In genomic region chr8:117089802-117090201, GRCm38 (mm10) we compare ENCODE assay signal across 23 mouse cellular contexts. TPM values are rescaled to one million over a fixed set of nuclear protein-coding genes. Genes with fewer than 3 reads are reported as not detected.
DNase-seq lines count a peak whose midpoint lies in the region; ATAC-seq and TF ChIP-seq lines count a peak whose summit lies in the region.
"Had no signal": no experiment of that assay in that cellular context is flagged by ENCODE, and none has a peak within 500 bp of the region (broad histone marks: within the 10 kb centered on the region; RNA-seq: fewer than 3 reads in every experiment).

No protein-coding gene starts in this region.

- H3K9ac ChIP-seq in intestine, embryonic 16.5 days (ENCODE audit: low read depth, low read length): no peak overlapping the region
- H3K9ac ChIP-seq in intestine, postnatal 0 days (ENCODE audit: low read depth, low read length): no peak overlapping the region
- H3K9ac ChIP-seq in liver, embryonic 12.5 days: no peak overlapping the region
- H3K9ac ChIP-seq in liver, postnatal 0 days (replicated peaks): no peak overlapping the region
- H3K9ac ChIP-seq: embryonic facial prominence, embryonic 12.5 days; forebrain, embryonic 13.5 days; forebrain, embryonic 15.5 days; forebrain, postnatal 0 days had no signal

- H3K4me1 ChIP-seq in intestine, embryonic 16.5 days (ENCODE audit: control insufficient read depth, insufficient read depth, low read length): no peaks in the 10 kb centered on the region
- no peaks in the 10 kb centered on the region for H3K4me1 ChIP-seq in intestine, postnatal 0 days (replicated peaks; ENCODE audit: control insufficient read depth, insufficient read depth, low read length)
- H3K4me1 ChIP-seq in liver, embryonic 12.5 days: peaks cover 63% of the 10 kb centered on the region
- H3K4me1 ChIP-seq in liver, postnatal 0 days (ENCODE audit: insufficient read depth): peaks cover 23% of the 10 kb centered on the region
- H3K4me1 ChIP-seq: embryonic facial prominence, embryonic 12.5 days; forebrain, embryonic 13.5 days; forebrain, embryonic 15.5 days had no signal

- TF ChIP-seq CTCF in intestine, postnatal 0 days (IDR thresholded peaks at IDR 0.05; ENCODE audit: low read depth): no peak
- no peak for TF ChIP-seq CTCF in liver, postnatal 0 days (IDR thresholded peaks at IDR 0.05; ENCODE audit: low read depth)

- no peak overlapping the region for H3K4me3 ChIP-seq in intestine, embryonic 16.5 days (ENCODE audit: low read length)
- no peak overlapping the region for H3K4me3 ChIP-seq in intestine, postnatal 0 days (ENCODE audit: low read depth, low read length)
- H3K4me3 ChIP-seq in liver, embryonic 12.5 days: no peak overlapping the region
- no peak overlapping the region for H3K4me3 ChIP-seq in liver, postnatal 0 days (ENCODE audit: low read depth, low read length)
- H3K4me3 ChIP-seq: embryonic facial prominence, embryonic 10.5 days; embryonic facial prominence, embryonic 12.5 days; forebrain, embryonic 13.5 days; forebrain, embryonic 15.5 days had no signal

- H3K27me3 ChIP-seq in intestine, embryonic 16.5 days (replicated peaks; ENCODE audit: control insufficient read depth, insufficient read depth, low read length): no peaks in the 10 kb centered on the region
- peaks cover 17% of the 10 kb centered on the region for H3K27me3 ChIP-seq in intestine, postnatal 0 days (replicated peaks; ENCODE audit: control insufficient read depth, insufficient read depth, low read length)
- H3K27me3 ChIP-seq in liver, embryonic 12.5 days (replicated peaks): no peaks in the 10 kb centered on the region
- no peaks in the 10 kb centered on the region for H3K27me3 ChIP-seq in liver, postnatal 0 days (ENCODE audit: insufficient read depth, low read length)
- H3K27me3 ChIP-seq: embryonic facial prominence, embryonic 12.5 days; forebrain, embryonic 13.5 days; forebrain, embryonic 15.5 days had no signal

- no peaks in the 10 kb centered on the region for H3K9me3 ChIP-seq in intestine, embryonic 16.5 days (ENCODE audit: control insufficient read depth, low read length)
- H3K9me3 ChIP-seq in intestine, postnatal 0 days (ENCODE audit: control insufficient read depth): no peaks in the 10 kb centered on the region
- no peaks in the 10 kb centered on the region for H3K9me3 ChIP-seq in liver, embryonic 12.5 days (replicated peaks)
- H3K9me3 ChIP-seq in liver, postnatal 0 days (ENCODE audit: low read length): no peaks in the 10 kb centered on the region
- H3K9me3 ChIP-seq: embryonic facial prominence, embryonic 10.5 days; embryonic facial prominence, embryonic 12.5 days; forebrain, embryonic 13.5 days; forebrain, embryonic 15.5 days had no signal

- no peaks in the 10 kb centered on the region for H3K36me3 ChIP-seq in intestine, embryonic 16.5 days (ENCODE audit: control insufficient read depth, insufficient read depth, low read length)
- H3K36me3 ChIP-seq in intestine, postnatal 0 days (ENCODE audit: control insufficient read depth, insufficient read depth): no peaks in the 10 kb centered on the region
- no peaks in the 10 kb centered on the region for H3K36me3 ChIP-seq in liver, embryonic 12.5 days
- H3K36me3 ChIP-seq in liver, postnatal 0 days (replicated peaks; ENCODE audit: insufficient read depth, low read length): no peaks in the 10 kb centered on the region
- H3K36me3 ChIP-seq: embryonic facial prominence, embryonic 10.5 days; embryonic facial prominence, embryonic 12.5 days; forebrain, embryonic 15.5 days; G1E had no signal

- no peak overlapping the region for H3K4me2 ChIP-seq in intestine, embryonic 16.5 days (ENCODE audit: low read depth, low read length)
- H3K4me2 ChIP-seq in intestine, postnatal 0 days (replicated peaks; ENCODE audit: low read depth): no peak overlapping the region
- H3K4me2 ChIP-seq in liver, embryonic 12.5 days: peak overlapping the region; percentile 15; the same call in 1 of the 2 replicates
- no peak overlapping the region for H3K4me2 ChIP-seq in liver, postnatal 0 days (ENCODE audit: low read depth, low read length)
- H3K4me2 ChIP-seq: embryonic facial prominence, embryonic 12.5 days; forebrain, embryonic 13.5 days; forebrain, embryonic 15.5 days had no signal

- no peak for TF ChIP-seq EP300 in liver, postnatal 0 days (IDR thresholded peaks at IDR 0.05; ENCODE audit: low read depth)

- peak; percentile 55 for ATAC-seq in intestine, embryonic 16.5 days
- no peak for ATAC-seq in intestine, postnatal 0 days
- no peak for ATAC-seq in liver, embryonic 12.5 days
- no peak for ATAC-seq in liver, postnatal 0 days
- ATAC-seq: CD4-positive, CD25-positive, alpha-beta regulatory T cell, adult 4 months; forebrain, embryonic 13.5 days; forebrain, embryonic 15.5 days; forebrain, postnatal 0 days had no signal

- 68% methylated on average over 4 of the region's 4 CpGs for WGBS in intestine, embryonic 16.5 days
- WGBS in intestine, postnatal 0 days: 45% methylated on average over 4 of the region's 4 CpGs
- WGBS in liver, embryonic 12.5 days (ENCODE audit: insufficient replicate concordance): 25% methylated on average over 4 of the region's 4 CpGs
- WGBS in liver, postnatal 0 days (ENCODE audit: insufficient replicate concordance): 48% methylated on average over 4 of the region's 4 CpGs

- no peak for DNase-seq in liver, postnatal 0 days
- no peak for DNase-seq in kidney, postnatal 10 days
- DNase-seq: adrenal gland, adult 2 months; adrenal gland, postnatal 10 days; adrenal gland, postnatal 25 days; B cell, adult 2 months; cerebellum, adult 11 months; cerebellum, adult 18-20 months; cerebellum, adult 8-10 months; cerebellum, adult 9-11 months; cerebellum, postnatal 14 days; forebrain, postnatal 0 days had no signal

- H3K27ac ChIP-seq in intestine, embryonic 16.5 days (ENCODE audit: low read length): no peak overlapping the region
- no peak overlapping the region for H3K27ac ChIP-seq in intestine, postnatal 0 days (ENCODE audit: low read depth, low read length)
- peak overlapping the region; percentile 23 for H3K27ac ChIP-seq in liver, embryonic 12.5 days
- no peak overlapping the region for H3K27ac ChIP-seq in liver, postnatal 0 days (ENCODE audit: low read depth)
- H3K27ac ChIP-seq: embryonic facial prominence, embryonic 10.5 days; embryonic facial prominence, embryonic 12.5 days; forebrain, embryonic 13.5 days; forebrain, embryonic 15.5 days had no signal

RNA-seq across cellular contexts. Expression of gene Bco1, which starts 5.9 kb away (rescaled TPM):
- 1.2 TPM in 2 replicates for polyA plus RNA-seq in intestine, embryonic 16.5 days (2015; fragmentation: Nextera tagmentation; extraction: Ambion mirVana)
- 0.52 and 0.55 TPM in 2 replicates for polyA plus RNA-seq in intestine, postnatal 0 days (2015; fragmentation: Nextera tagmentation; extraction: Ambion mirVana)
- 10.3 and 10.8 TPM in 2 replicates for polyA plus RNA-seq in liver, embryonic 12.5 days (2016; fragmentation: Nextera tagmentation; extraction: Ambion mirVana)
- 6.6 and 8.1 TPM in 2 replicates for polyA plus RNA-seq in liver, postnatal 0 days (2015; fragmentation: Nextera tagmentation; extraction: Ambion mirVana)
- polyA plus RNA-seq: adrenal gland, adult 2 months; CD4-positive, CD25-positive, alpha-beta regulatory T cell, adult 4 months; cortical plate, adult 2 months; forebrain, embryonic 11.5 days; forebrain, embryonic 13.5 days; G1E had no signal

RNA-seq across cellular contexts. Expression of gene Pkd1l2, which starts 7.6 kb away (rescaled TPM):
- polyA plus RNA-seq in intestine, embryonic 16.5 days (2015; fragmentation: Nextera tagmentation; extraction: Ambion mirVana): 0.18 and 0.28 TPM in 2 replicates
- 0.12 and 0.33 TPM in 2 replicates for polyA plus RNA-seq in intestine, postnatal 0 days (2015; fragmentation: Nextera tagmentation; extraction: Ambion mirVana)
- 0.01 and 0.02 TPM in 2 replicates for polyA plus RNA-seq in liver, embryonic 12.5 days (2016; fragmentation: Nextera tagmentation; extraction: Ambion mirVana)
- 0.06 TPM in 1 of 2 replicates, not detected in the other for polyA plus RNA-seq in liver, postnatal 0 days (2015; fragmentation: Nextera tagmentation; extraction: Ambion mirVana)
- polyA plus RNA-seq: CD4-positive, CD25-positive, alpha-beta regulatory T cell, adult 4 months; embryonic facial prominence, embryonic 10.5 days; embryonic facial prominence, embryonic 12.5 days; forebrain, embryonic 11.5 days; forebrain, embryonic 13.5 days; forebrain, embryonic 15.5 days had no signal
